Mouse (Mus musculus) ES-E14 (cell line): ENCODE data around the gene Ttc3. TPM values are rescaled to one million over a fixed set of nuclear protein-coding genes. Genes with fewer than 3 reads are reported as not detected.

Source experiments
- DNase-seq: peaks from one replicate; pipeline ENCODE4 v3.0.0-alpha.2; 2013; ENCODE audit warnings: low read depth, low spot score
- H3K27ac ChIP-seq: 2 replicates; pipeline ENCODE4 v1.5.1; 2012; ENCODE audit warnings: low read depth, mild to moderate bottlenecking, low read length, moderate library complexity, mixed read lengths; ENCODE audit not compliant: poor library complexity, insufficient read depth, severe bottlenecking
- H3K36me3 ChIP-seq: 2 replicates; pipeline ENCODE4 v1.6.1; 2012; ENCODE audit warnings: mild to moderate bottlenecking, low read length, moderate library complexity, mixed read lengths; ENCODE audit not compliant: control insufficient read depth, poor library complexity, insufficient read depth, severe bottlenecking
- H3K4me1 ChIP-seq, 2 experiments: fragments of 150-350 bp in 1 of 2; sonication (generic) in 1 of 2; 2 replicates each; pipeline ENCODE4 v1.6.1; 2012; ENCODE audit warnings: low read length in 2 of 2, mild to moderate bottlenecking in 1 of 2, mixed read lengths in 1 of 2; ENCODE audit not compliant: control insufficient read depth in 2 of 2, insufficient read depth in 2 of 2, poor library complexity in 1 of 2
- H3K4me3 ChIP-seq, 2 experiments: fragments of 150-350 bp in 1 of 2; sonication (generic) in 1 of 2; 2 replicates each; pipeline ENCODE4 v1.5.1; 2012; ENCODE audit warnings: low read length in 2 of 2, low read depth in 1 of 2, mild to moderate bottlenecking in 1 of 2, mixed read lengths in 1 of 2; ENCODE audit not compliant: insufficient read depth in 1 of 2, poor library complexity in 1 of 2, severe bottlenecking in 1 of 2
- H3K9ac ChIP-seq: 2 replicates; pipeline ENCODE4 v1.6.1; 2012; ENCODE audit warnings: low read depth, mild to moderate bottlenecking, low read length, mixed read lengths; ENCODE audit not compliant: poor library complexity, insufficient read depth, severe bottlenecking
- H3K9me3 ChIP-seq: fragments of 150-350 bp; sonication (generic); 2 replicates; pipeline ENCODE4 v1.6.1; 2012; ENCODE audit warnings: low read depth, mild to moderate bottlenecking, low read length; ENCODE audit not compliant: control insufficient read depth, insufficient read depth
- CHD2 ChIP-seq: IDR thresholded peaks from 2 replicates; pipeline ENCODE4 v1.6.1; 2014; ENCODE audit warnings: mild to moderate bottlenecking, low read depth, low read length, inconsistent platforms
- HCFC1 ChIP-seq: IDR thresholded peaks from 2 replicates; pipeline ENCODE4 v1.6.1; 2012; ENCODE audit warnings: low read length, inconsistent platforms, borderline replicate concordance; ENCODE audit not compliant: insufficient read depth
- MAFK ChIP-seq: IDR thresholded peaks from 2 replicates; pipeline ENCODE4 v1.6.1; 2014; ENCODE audit warnings: mild to moderate bottlenecking, low read depth, low read length, inconsistent platforms; ENCODE audit not compliant: insufficient read depth
- ZC3H11A ChIP-seq: IDR thresholded peaks from 2 replicates; pipeline ENCODE4 v1.6.1; 2012; ENCODE audit warnings: low read depth, mild to moderate bottlenecking, inconsistent platforms, low read length, borderline replicate concordance
- ZNF384 ChIP-seq: IDR thresholded peaks from 2 replicates; pipeline ENCODE4 v1.6.1; 2012; ENCODE audit warnings: low read depth, low read length, inconsistent platforms
- in situ Hi-C, 2 experiments: fragments of 600-800 bp; cut with MboI; formaldehyde crosslinking; loops; one replicate each; pipeline ENCODE4 v1.15.1; 2025; ENCODE audit warnings: low sequenced_read_pairs in 2 of 2, inconsistent platforms in 1 of 2; ENCODE audit not compliant: unreplicated experiment in 2 of 2
- total RNA-seq: library from RNA; depleted of rRNA; stranded (reverse); fragments of 300-350 nt; gene quantifications from 2 replicates; pipeline ENCODE4 v1.2.3, GENCODE M21; 2012

Gene Ttc3
- total RNA-seq, 1 experiment = 64.2 TPM

DNA sequence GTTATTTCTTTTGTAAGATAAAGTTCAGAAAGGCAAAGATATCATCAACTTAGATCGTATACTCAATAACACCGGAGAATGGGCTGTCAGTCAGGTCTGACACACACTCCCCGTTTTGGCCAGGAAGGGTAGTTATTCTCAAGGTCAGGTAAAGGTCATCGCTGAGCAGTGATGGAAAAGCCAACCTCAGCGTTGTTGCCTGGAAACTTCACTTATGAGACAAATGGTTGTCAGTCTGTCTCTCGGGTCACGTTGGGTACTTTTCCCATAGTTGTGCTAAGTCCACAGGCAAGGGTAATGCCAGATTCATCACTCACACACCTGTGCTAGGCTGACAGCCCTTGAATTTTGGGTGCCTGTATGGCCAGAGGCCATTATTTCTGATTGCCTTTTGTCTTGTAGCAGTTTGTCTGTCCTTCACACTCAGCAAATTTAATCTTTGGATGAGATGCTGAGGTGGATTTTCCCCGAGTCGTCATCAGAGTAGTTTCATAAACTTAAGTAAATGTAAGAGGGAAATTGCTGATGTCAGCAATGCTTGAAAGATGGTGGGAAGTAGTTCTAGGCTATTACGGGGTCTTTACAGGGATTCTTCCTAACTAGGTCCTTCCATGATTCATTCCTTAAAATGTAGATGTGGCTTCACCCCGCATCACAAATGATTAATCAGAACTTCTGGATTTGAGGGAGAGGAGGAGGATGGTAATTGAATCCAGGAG, 13.5 kb upstream of the Ttc3 start:
- Histone ChIP-seq H3K36me3 (no peaks in the 10 kb centered on the region), H3K9me3 (no peaks in the 10 kb centered on the region), H3K4me1 (peaks cover 0 to 1% of the 10 kb centered on the region in 2 experiments; a peak in 1 of 4 replicates), H3K9ac (no peak overlapping the region), H3K4me3 (no peak overlapping the region), H3K27ac (no peak overlapping the region)
- in situ Hi-C loops = no loop called here
- DNase-seq = no peak
- TF ChIP-seq CHD2 (no peak), MAFK (peak; percentile 91), ZNF384 (no peak), HCFC1 (no peak), ZC3H11A (no peak)

DNA sequence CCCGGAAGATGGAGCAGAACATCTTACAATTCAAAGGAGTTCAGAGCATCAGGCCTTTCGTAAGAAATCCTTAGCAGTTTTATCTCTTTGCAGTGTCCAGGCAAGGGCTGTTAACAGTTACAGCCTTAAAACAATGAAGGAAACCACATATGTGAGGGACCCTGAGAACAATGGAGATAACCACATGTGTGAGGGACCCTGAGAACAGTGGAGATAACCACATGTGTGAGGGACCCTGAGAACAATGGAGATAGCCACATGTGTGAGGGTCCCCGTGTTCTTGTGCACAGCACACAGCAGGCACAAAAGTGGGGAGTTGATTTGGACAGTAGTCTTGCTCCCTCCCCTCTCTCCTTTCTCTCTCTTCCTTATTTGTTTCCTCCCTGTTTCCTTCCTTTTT, 12.3 kb upstream of the Ttc3 start:
- no peaks in the 10 kb centered on the region for H3K36me3 ChIP-seq
- peaks cover 0 to 1% of the 10 kb centered on the region in 2 experiments; a peak in 1 of 4 replicates for H3K4me1 ChIP-seq
- no peak overlapping the region for H3K9ac ChIP-seq
- TF ChIP-seq ZC3H11A (no peak), ZNF384 (no peak), CHD2 (no peak)
- in situ Hi-C loops = no loop called here
- no peak for DNase-seq
- H3K27ac ChIP-seq = no peak overlapping the region
- no peaks in the 10 kb centered on the region for H3K9me3 ChIP-seq
- no peak overlapping the region for H3K4me3 ChIP-seq

- Histone ChIP-seq H3K27ac (no peak overlapping the region), H3K4me1 (no peaks in the 10 kb centered on the region), H3K9me3 (no peaks in the 10 kb centered on the region), H3K9ac (no peak overlapping the region), H3K4me3 (no peak overlapping the region), H3K36me3 (no peaks in the 10 kb centered on the region)
- no peak for DNase-seq
- in situ Hi-C loops = no loop called here
- TF ChIP-seq MAFK (no peak), ZC3H11A (no peak), HCFC1 (no peak), CHD2 (no peak), ZNF384 (no peak)
Observed at GRCm38 (mm10) chr16:94360578-94361350, 9.7 kb upstream of the Ttc3 start.

DNA sequence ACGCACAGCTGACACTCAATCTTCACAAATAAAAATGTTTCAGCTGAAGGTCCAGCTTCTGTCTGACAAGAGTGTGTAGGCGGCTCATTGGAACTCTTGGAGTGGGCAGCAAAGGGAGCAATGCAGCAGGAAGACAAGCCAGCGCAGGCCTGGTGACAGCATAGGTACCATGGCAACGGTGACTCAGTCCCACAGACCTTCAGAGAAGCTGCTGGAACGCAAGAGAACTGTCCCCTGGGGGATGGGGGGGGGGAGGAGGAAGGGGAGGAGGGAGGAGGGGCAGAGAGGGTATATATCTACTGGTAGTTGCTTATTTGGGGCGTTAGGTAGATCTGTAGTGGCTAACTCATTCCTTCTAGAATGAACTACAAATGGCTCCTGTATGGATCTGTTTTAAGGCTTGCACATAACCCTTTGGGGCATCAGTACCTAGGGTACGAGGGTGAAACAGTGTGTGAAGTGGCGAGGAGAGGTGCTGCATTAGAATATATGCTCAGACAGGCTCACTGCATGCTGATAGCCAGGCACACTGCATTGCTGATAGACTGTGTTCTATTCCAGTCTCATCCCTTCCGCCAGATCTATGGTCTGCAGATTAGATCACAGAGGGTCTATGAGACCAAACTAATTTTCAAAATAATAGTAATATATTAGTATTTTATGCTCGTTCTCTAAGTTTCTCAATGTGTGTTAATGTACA, 8.1 kb upstream of the Ttc3 start:
- H3K9me3 ChIP-seq = no peaks in the 10 kb centered on the region
- in situ Hi-C loops = no loop called here
- H3K9ac ChIP-seq = no peak overlapping the region
- no peak overlapping the region for H3K27ac ChIP-seq
- no peak overlapping the region for H3K4me3 ChIP-seq
- no peak for TF ChIP-seq ZC3H11A
- TF ChIP-seq MAFK = no peak
- TF ChIP-seq HCFC1 = no peak
- no peak for TF ChIP-seq ZNF384
- TF ChIP-seq CHD2 = no peak
- H3K36me3 ChIP-seq = no peaks in the 10 kb centered on the region
- H3K4me1 ChIP-seq = no peaks in the 10 kb centered on the region
- no peak for DNase-seq
